Mouse (Mus musculus): Measurements from ENCODE around the gene Vps36.

Gene Vps36

GRCm38 (mm10) chr8:22192660-22193431 is at the start of gene Vps36:
Vps36 (plus strand) TSS chr8:22192809.
- peak; percentile 90 for DNase-seq (ENCODE audit: low spot score)

DNA sequence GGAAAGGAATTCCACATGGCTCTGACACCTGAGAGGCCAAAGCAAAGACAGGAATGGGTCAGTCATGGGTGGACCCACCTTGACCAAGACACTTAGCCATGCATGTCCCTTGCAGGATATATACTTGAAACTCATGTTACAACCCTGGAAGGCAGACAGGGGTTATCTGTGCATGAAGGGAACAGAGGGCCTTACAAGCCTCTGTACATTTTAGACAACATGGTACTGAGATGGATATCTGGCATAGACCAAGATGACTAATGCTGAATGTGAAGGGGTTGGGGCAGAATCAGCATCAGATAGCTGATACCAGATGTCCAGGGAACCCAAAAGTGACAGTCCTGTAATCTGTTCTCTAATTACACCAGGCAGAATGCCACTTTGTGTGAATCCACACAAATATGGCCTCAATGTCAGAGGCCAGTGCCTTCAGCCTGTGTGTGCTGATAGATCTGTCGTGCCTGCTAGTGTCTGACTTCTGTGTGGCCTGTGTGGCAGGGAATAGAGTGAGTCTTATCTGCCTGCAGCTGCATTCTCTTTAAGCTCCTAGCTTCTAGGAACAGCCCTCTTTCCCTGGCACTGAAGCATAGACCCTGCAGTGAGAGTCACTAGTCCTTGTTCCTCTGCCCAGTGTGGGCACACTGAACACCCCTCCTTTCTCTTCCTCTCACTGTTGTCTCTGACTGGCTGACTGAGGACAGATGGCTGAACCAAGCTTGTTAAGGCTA is 48.7 kb upstream of the Vps36 start:
- no peak for DNase-seq (ENCODE audit: low spot score)

DNA sequence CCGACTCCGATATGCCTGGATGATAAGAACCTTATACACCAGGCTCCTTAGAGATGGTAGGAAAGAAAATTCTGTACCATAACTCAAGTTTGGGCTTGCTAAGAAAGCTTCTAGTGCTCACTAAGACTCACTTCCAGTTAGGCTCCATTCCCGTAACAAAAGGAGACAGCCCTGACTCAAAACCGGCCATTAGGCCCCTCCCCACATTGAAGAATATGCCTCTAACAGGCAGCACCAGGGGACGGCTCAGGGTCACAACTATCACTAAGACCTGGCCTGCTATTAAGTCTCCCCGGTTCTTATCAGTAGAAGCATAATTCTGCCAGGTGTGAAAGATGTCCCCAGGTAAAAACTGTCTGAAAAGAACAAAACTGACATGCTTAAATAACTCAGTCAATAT is 46.8 kb upstream of the Vps36 start:
- DNase-seq (ENCODE audit: low spot score), result no peak

DNA sequence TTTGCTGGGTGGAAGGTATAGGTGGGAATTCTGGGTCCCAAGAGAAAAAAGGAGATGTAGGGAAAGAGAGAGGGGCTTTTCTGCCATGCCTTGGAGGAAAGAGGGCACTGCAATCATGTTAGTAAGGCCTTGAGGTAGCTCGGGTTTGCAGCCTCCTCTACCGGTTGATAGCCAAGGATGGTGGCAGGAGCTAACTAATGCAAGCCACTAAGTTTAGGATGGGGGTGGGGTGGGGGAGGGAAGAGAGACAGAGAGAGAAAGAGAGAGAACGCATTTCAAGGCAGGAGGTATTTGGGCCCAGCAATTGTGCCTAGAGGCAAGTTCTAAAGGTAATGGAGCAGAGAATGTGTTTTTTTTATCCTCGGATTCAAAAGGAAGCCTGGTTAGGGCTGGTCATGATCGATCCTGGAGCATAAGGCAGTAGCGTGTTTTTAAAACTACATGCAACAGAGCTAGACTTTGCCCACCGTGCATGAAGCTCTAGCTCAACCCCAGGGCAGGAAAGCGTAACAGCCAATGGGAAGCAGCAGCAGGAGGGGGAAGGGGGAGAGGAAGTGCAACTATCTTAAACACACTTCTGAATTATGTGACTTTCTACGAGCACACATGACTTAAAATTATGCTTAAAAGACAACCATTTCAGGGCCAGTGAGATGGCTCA is 44.8 kb upstream of the Vps36 start:
- no peak for DNase-seq (ENCODE audit: low spot score)

DNA sequence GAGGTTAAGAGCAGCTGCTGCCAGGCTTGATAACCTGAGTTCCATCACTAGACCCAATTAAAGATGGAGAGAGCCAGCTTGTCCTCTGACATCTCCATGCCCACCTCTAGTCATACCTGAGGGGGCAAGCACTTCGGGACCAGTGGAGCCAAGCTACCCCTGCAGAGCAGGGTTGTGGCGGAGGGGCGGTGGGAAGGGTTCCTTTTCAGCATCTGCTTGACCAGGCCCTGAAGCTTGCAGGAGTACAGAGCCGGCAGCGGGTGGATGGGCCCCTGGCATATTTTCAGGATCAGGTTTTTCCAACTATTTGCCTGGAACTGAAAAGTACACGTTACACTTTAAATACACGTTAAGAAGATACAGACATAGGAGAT is 44.3 kb upstream of the Vps36 start:
- DNase-seq (ENCODE audit: low spot score), result no peak

- DNase-seq (ENCODE audit: low spot score), result no peak
Observed at GRCm38 (mm10) chr8:22149643-22150344, 42.8 kb upstream of the Vps36 start.

GRCm38 (mm10) chr8:22150345-22150663 is 42.3 kb upstream of the Vps36 start:
- DNase-seq (ENCODE audit: low spot score), result no peak

DNA sequence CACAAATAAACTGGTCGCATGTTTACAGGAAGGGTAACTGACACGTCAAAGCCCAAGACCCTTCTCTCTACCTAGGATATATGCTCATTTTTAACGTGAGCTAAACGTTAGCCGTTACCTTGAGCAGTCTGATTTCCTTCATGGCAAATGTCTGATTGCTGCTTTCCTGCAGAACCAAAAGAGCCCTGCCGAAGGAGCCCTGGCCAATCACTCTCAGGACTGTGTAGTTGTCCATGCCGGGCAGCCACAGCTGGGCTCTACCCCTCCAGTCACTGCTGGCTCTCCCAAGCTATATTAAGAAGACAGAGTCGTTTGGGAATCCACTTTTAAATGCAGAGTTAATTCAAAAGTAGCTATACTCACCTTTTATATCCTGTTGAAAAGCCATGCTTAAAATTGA is 30.4 kb upstream of the Vps36 start:
- no peak for DNase-seq (ENCODE audit: low spot score)

DNA sequence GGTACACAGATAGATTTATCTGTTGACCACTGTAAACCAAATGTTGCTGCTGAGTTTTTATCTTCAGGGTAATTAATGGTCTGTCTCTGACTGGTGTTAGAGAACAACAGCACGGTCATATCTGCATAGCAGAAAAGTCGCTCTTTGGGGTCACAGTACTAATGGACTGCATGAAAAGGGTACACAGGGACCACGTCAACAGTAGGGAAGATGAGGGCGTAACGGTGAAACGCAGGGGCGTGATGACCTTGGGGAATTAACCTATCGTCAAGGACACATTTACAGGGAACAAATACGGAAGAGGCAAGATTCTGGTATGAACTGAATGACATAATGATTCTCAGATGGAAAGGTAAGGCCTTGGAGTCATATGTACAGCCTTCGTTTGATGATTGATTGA is 28.2 kb upstream of the Vps36 start:
- DNase-seq (ENCODE audit: low spot score), result no peak

DNA sequence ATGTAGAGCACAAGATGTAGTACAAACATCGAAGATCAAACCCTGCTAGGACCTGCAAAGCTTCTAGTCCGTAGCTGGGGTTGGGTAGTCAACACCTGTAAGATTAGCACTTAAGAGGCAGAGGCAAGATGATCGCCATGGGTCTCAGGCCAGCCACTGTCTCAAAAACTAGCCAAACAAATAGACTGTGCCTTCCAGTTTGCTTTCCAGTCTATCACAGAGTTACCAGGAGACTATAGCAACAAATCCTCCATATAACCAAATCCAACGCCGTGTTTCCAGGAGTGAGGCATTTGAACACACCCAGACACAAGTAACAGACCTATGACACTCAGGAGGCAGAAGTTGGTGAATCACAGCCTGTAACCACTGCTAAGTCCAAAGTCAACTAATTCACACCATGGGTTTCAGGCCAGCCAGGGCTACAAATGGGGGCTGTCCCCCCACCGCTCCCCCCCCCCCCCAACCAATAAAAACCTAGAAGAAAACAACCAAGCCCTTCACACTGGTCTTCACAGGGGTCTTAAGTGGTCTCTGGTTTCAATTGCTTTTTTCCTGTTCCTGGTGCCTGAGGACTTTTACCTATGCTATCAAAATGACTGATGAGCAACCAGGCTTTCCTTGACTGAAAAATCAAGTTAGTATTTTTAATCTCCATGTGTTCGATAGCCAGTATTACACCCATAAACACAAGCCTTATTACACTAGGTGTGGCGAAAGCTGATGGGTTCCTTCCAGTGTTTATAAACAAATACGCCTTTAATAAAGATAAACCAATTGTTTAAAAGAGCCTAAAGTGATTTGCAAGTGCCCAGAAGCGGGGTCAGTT is 27.1 kb upstream of the Vps36 start:
- DNase-seq (ENCODE audit: low spot score), result no peak

DNA sequence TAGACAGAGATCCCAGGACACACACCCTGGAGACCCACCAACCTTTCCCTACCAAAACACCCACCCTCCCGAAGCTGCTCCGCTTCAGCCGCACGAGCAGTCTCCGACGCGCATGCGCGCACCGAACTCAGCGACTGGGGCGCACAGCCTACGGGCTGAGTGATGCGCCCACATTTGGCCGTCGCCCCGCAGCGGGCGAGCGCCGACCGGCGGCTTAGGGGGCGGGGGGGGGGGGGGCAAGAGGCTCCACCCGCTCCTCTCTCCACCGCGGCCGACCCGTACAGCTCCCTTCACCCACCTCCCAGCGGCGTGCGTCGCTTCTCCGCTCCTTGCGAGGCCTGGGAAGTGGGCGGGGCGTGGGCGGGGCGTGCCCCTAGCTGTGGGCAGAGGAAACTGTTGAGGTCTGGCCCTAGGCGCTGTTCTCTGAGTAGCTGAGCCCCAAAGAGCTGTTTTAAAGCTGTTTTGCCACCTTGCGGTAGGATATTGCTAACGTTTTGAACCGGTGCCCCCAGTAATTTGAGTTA is 26.5 kb upstream of the Vps36 start, which contains the start of gene Nek3:
Gene Nek3 (minus strand): TSS at position 356 of the 524 bp plus-strand sequence.
- DNase-seq (ENCODE audit: low spot score), result peak; percentile 78

DNA sequence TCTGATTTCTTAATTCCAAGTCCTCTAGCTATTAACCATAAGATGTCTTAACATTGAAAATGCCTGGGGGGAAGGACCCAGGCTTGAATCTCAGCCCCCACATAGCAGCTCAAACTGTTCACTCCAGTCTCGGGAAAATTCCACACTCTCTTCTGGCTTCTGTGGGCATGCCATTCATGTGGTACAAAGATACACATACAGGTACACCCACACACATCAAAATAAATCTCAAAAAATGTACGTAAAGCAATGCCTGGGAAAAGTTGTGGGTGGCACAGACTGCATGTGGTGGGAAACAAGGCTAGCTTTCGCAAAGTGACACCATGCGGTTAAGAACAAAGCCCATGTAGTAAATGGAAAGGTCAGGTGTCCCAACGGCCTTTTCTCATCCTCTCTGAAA is 23.4 kb upstream of the Vps36 start:
- DNase-seq (ENCODE audit: low spot score), result no peak

DNA sequence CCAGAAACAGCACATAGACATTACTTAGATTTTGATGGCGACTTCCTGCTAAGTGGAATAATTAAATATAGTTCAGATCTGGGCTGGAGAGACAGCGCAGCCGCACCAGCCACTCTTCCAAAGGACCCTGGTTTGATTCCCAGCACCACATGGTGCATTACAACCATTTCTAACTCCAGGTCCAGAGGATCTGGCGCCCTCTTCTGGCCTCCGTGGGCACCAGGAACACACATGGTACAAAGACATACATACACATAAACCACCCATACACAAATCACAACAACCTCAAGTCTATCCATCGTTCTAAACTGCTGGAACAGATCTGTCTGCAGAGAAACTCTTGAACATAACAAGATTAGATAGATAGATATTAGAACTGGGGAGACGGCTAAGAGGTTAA is 16.6 kb upstream of the Vps36 start:
- no peak for DNase-seq (ENCODE audit: low spot score)

- DNase-seq (ENCODE audit: low spot score), result no peak
Observed at GRCm38 (mm10) chr8:22184884-22185283, 7.7 kb upstream of the Vps36 start.

- DNase-seq (ENCODE audit: low spot score), result peak; percentile 80
Observed at GRCm38 (mm10) chr8:22185431-22186397, 6.9 kb upstream of the Vps36 start, which contains the start of gene Ckap2. Ckap2 (minus strand) TSS chr8:22185819.

GRCm38 (mm10) chr8:22193432-22194010 is 912 bp downstream of the Vps36 start:
- no peak for DNase-seq (ENCODE audit: low spot score)

GRCm38 (mm10) chr8:22197914-22198313 is 5.3 kb downstream of the Vps36 start:
- DNase-seq (ENCODE audit: low spot score), result no peak

DNA sequence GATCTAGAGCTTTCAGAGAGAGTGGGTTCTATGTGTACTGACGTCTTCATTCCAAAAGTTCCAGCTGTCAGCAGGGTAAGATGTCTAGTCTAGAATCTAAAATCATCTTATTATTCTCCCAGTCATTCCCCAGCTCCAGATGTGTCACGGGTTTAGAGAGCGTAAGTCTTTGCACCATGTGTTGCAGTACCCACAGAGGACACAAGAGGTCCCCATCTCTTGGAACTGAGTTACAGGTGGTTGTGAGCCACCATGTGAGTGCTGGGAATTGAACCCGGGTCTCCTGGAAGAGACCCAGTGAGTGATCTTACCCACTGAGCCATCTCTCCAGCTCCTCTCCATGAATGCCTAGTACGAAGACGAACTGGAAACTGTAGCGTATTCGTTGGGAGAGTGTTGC is 6.9 kb downstream of the Vps36 start:
- no peak for DNase-seq (ENCODE audit: low spot score)

DNA sequence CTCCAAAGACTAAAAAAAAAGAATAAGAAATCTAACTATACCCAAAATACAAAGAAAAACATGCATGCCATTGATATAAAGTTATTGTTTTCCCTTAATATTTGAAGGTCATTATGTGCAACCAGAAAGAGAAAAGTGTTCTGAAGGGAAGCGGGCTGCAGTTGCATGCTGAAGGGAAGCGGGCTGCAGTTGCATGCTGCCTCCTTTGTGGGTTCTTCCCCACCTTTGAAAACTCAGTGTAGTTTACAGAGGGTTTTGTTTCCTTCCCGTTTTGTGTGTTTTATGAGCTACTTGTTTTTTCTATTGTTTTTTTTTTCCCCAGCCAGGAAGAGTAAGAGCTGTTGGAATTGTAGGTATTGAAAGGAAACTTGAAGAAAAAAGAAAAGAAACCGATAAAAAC is 14.9 kb downstream of the Vps36 start:
- DNase-seq (ENCODE audit: low spot score), result no peak

DNA sequence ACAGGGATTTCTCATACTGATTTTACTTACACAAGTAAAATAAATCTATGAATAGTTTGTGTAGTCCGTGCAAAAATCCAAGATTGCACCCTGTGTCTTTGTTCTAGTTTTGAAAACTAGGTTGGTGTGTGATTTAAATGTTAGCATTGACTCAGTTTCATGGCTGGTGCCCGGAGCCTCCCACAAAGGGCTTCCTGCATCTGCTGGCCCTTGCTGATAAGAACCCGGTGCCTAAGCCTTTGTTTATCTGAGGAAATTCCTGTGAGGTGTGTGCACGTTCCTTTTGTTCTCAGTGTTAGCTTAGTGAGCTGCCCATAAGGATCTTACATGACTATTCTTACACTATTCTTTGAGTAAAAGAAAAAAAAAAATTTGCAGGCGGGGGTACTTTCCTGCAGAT is 16.4 kb downstream of the Vps36 start:
- DNase-seq (ENCODE audit: low spot score), result no peak

Measured in layer of hippocampus, adult 11-12 months (tissue).